Mouse (Mus musculus): ENCODE results near the gene Hmgn1. TPM values are rescaled to one million over a fixed set of nuclear protein-coding genes. Genes with fewer than 3 reads are reported as not detected.

The Hmgn1 gene
- total and polyA plus RNA-seq, 2 experiments from 2014 or later: 56.7 to 159 TPM

- no peaks in the 10 kb centered on the region for H3K27me3 ChIP-seq (ENCODE audit: control insufficient read depth, insufficient read depth, low read length)
- DNase-seq (ENCODE audit: low spot score) (no peak), ATAC-seq (ENCODE audit: insufficient read depth, low read depth) (no peak)
- 63% methylated on average over 5 of the region's 5 CpGs for WGBS
- TF ChIP-seq CTCF (IDR thresholded peaks at IDR 0.05; ENCODE audit: low read depth) (no peak), EP300 (IDR thresholded peaks at IDR 0.05; ENCODE audit: low read depth) (no peak)
- no peaks in the 10 kb centered on the region for H3K36me3 ChIP-seq (replicated peaks; ENCODE audit: control insufficient read depth, insufficient read depth, low read length)
- no peak overlapping the region for H3K27ac ChIP-seq (ENCODE audit: low read depth)
- no peaks in the 10 kb centered on the region for H3K9me3 ChIP-seq (replicated peaks; ENCODE audit: control insufficient read depth, low read length)
- H3K4me1 ChIP-seq (ENCODE audit: control insufficient read depth, insufficient read depth): peaks cover 7% of the 10 kb centered on the region; the same call in 1 of the 2 replicates
- no peak overlapping the region for H3K4me3 ChIP-seq (ENCODE audit: low read depth, low read length)
- no peak overlapping the region for H3K4me2 ChIP-seq (ENCODE audit: low read depth, low read length)
- no peak overlapping the region for H3K9ac ChIP-seq (replicated peaks; ENCODE audit: low read depth, low read length)
These were observed 39.4 kb downstream of the Hmgn1 start for GRCm38 (mm10) chr16:96088120-96088519.

GRCm38 (mm10) chr16:96087436-96087835, 40.1 kb downstream of the Hmgn1 start:
- H3K27me3 ChIP-seq (ENCODE audit: control insufficient read depth, insufficient read depth, low read length): no peaks in the 10 kb centered on the region
- H3K9ac ChIP-seq (replicated peaks; ENCODE audit: low read depth, low read length): no peak overlapping the region
- H3K4me3 ChIP-seq (ENCODE audit: low read depth, low read length): no peak overlapping the region
- no peak for TF ChIP-seq CTCF (IDR thresholded peaks at IDR 0.05; ENCODE audit: low read depth)
- TF ChIP-seq EP300 (IDR thresholded peaks at IDR 0.05; ENCODE audit: low read depth): no peak
- H3K4me2 ChIP-seq (ENCODE audit: low read depth, low read length): no peak overlapping the region
- H3K4me1 ChIP-seq (ENCODE audit: control insufficient read depth, insufficient read depth): peaks cover 7% of the 10 kb centered on the region; the same call in 1 of the 2 replicates
- no peaks in the 10 kb centered on the region for H3K36me3 ChIP-seq (replicated peaks; ENCODE audit: control insufficient read depth, insufficient read depth, low read length)
- no peaks in the 10 kb centered on the region for H3K9me3 ChIP-seq (replicated peaks; ENCODE audit: control insufficient read depth, low read length)
- H3K27ac ChIP-seq (ENCODE audit: low read depth): no peak overlapping the region
- 78% methylated on average over 4 of the region's 4 CpGs for WGBS
- DNase-seq (ENCODE audit: low spot score) (no peak), ATAC-seq (ENCODE audit: insufficient read depth, low read depth) (no peak)

GRCm38 (mm10) chr16:96087001-96087400, 40.5 kb downstream of the Hmgn1 start:
- ATAC-seq (ENCODE audit: insufficient read depth, low read depth) (no peak), DNase-seq (ENCODE audit: low spot score) (no peak)
- Histone ChIP-seq H3K4me3 (ENCODE audit: low read depth, low read length) (no peak overlapping the region), H3K4me2 (ENCODE audit: low read depth, low read length) (no peak overlapping the region), H3K4me1 (ENCODE audit: control insufficient read depth, insufficient read depth) (peaks cover 7% of the 10 kb centered on the region; the same call in 1 of the 2 replicates), H3K9me3 (replicated peaks; ENCODE audit: control insufficient read depth, low read length) (no peaks in the 10 kb centered on the region), H3K9ac (replicated peaks; ENCODE audit: low read depth, low read length) (no peak overlapping the region), H3K27ac (ENCODE audit: low read depth) (no peak overlapping the region), H3K36me3 (replicated peaks; ENCODE audit: control insufficient read depth, insufficient read depth, low read length) (no peaks in the 10 kb centered on the region), H3K27me3 (ENCODE audit: control insufficient read depth, insufficient read depth, low read length) (no peaks in the 10 kb centered on the region)
- 67% methylated on average over 12 of the region's 12 CpGs for whole genome bisulfite sequencing
- TF ChIP-seq CTCF (IDR thresholded peaks at IDR 0.05; ENCODE audit: low read depth): no peak
- no peak for TF ChIP-seq EP300 (IDR thresholded peaks at IDR 0.05; ENCODE audit: low read depth)

- no peak for DNase-seq (ENCODE audit: low spot score)
- H3K4me2 ChIP-seq (ENCODE audit: low read depth, low read length): no peak overlapping the region
- H3K27ac ChIP-seq (ENCODE audit: low read depth): no peak overlapping the region
- H3K4me3 ChIP-seq (ENCODE audit: low read depth, low read length): no peak overlapping the region
- no peak overlapping the region for H3K9ac ChIP-seq (replicated peaks; ENCODE audit: low read depth, low read length)
- H3K36me3 ChIP-seq (replicated peaks; ENCODE audit: control insufficient read depth, insufficient read depth, low read length): peaks cover under 1% of the 10 kb centered on the region; the same call in 1 of the 2 replicates
- H3K9me3 ChIP-seq (replicated peaks; ENCODE audit: control insufficient read depth, low read length): no peaks in the 10 kb centered on the region
- TF ChIP-seq CTCF (IDR thresholded peaks at IDR 0.05; ENCODE audit: low read depth): no peak
- no peak for TF ChIP-seq EP300 (IDR thresholded peaks at IDR 0.05; ENCODE audit: low read depth)
- peaks cover 12% of the 10 kb centered on the region for H3K4me1 ChIP-seq (ENCODE audit: control insufficient read depth, insufficient read depth)
- ATAC-seq (ENCODE audit: insufficient read depth, low read depth): no peak
- no peaks in the 10 kb centered on the region for H3K27me3 ChIP-seq (ENCODE audit: control insufficient read depth, insufficient read depth, low read length)
These were observed 41.9 kb downstream of the Hmgn1 start for GRCm38 (mm10) chr16:96085597-96085996.

- Histone ChIP-seq H3K4me2 (ENCODE audit: low read depth, low read length) (peak overlapping the region; percentile 75), H3K9me3 (replicated peaks; ENCODE audit: control insufficient read depth, low read length) (no peaks in the 10 kb centered on the region), H3K27ac (ENCODE audit: low read depth) (peak overlapping the region; percentile 98), H3K4me1 (ENCODE audit: control insufficient read depth, insufficient read depth) (peaks cover 14% of the 10 kb centered on the region), H3K36me3 (replicated peaks; ENCODE audit: control insufficient read depth, insufficient read depth, low read length) (peaks cover 21% of the 10 kb centered on the region; the same call in 1 of the 2 replicates), H3K27me3 (ENCODE audit: control insufficient read depth, insufficient read depth, low read length) (no peaks in the 10 kb centered on the region), H3K9ac (replicated peaks; ENCODE audit: low read depth, low read length) (peak overlapping the region; percentile 90), H3K4me3 (ENCODE audit: low read depth, low read length) (peak overlapping the region; percentile 76)
- TF ChIP-seq CTCF (IDR thresholded peaks at IDR 0.05; ENCODE audit: low read depth) (no peak), EP300 (IDR thresholded peaks at IDR 0.05; ENCODE audit: low read depth) (peak; percentile 3; the same call in 1 of the 2 replicates)
- peak; percentile 22 for ATAC-seq (ENCODE audit: insufficient read depth, low read depth)
- peak; percentile 67 for DNase-seq (ENCODE audit: low spot score)
- 4% methylated on average over 20 of the region's 20 CpGs for WGBS
These were observed 44.3 kb downstream of the Hmgn1 start for GRCm38 (mm10) chr16:96083179-96083646.
